Mouse (Mus musculus) lung, adult 2 months (tissue): ENCODE results near the gene Snd1. TPM values are rescaled to one million over a fixed set of nuclear protein-coding genes. Genes with fewer than 3 reads are reported as not detected.

Experiments used
- DNase-seq: peaks from one replicate; pipeline ENCODE4 v3.0.0; 2022
- H3K4me1 ChIP-seq: fragments of 200-500 bp; 2 replicates; pipeline ENCODE4 v1.6.1; 2011; ENCODE audit warnings: low read length; ENCODE audit not compliant: control insufficient read depth, insufficient read depth
- H3K4me3 ChIP-seq: fragments of 200-500 bp; replicated peaks from 2 replicates; pipeline ENCODE3; 2011; ENCODE audit warnings: low read depth, mild to moderate bottlenecking, control low read depth, low read length; ENCODE audit errors: extremely low read depth
- CTCF ChIP-seq: fragments of 200-500 bp; IDR thresholded peaks from 2 replicates; pipeline ENCODE4 v1.5.1; 2011; ENCODE audit warnings: mild to moderate bottlenecking, low read length, control low read depth; ENCODE audit not compliant: insufficient read depth
- POLR2A ChIP-seq: fragments of 200-500 bp; IDR thresholded peaks from 2 replicates; pipeline ENCODE4 v1.6.1; 2011; ENCODE audit warnings: low read depth, mild to moderate bottlenecking, control low read depth, low read length, borderline replicate concordance; ENCODE audit errors: extremely low read depth
- WGBS: fragments of 180-500 bp; shearing (Covaris S2); methylation state at CpG from one replicate; pipeline ENCODE4 v1.1.7; 2018; 5-methylcytosine and 5-hydroxymethylcytosine counted together
- polyA plus RNA-seq: library from polyadenylated mRNA; depleted of rRNA; stranded (reverse); fragments of >200 nt; gene quantifications from 2 replicates; pipeline ENCODE4 v1.2.3, GENCODE M21; 2012

The Snd1 gene
- polyA plus RNA-seq, 1 experiment = 88.3 TPM

- TF ChIP-seq POLR2A (no peak), CTCF (no peak)
- 66% methylated on average over 5 of the region's 5 CpGs for WGBS
- DNase-seq = no peak
- Histone ChIP-seq H3K4me1 (no peaks in the 10 kb centered on the region), H3K4me3 (no peak overlapping the region)
These were observed 421.9 kb downstream of the Snd1 start for GRCm38 (mm10) chr6:28896762-28897320.

GRCm38 (mm10) chr6:28897326-28898085, 422.6 kb downstream of the Snd1 start:
- no peak overlapping the region for H3K4me3 ChIP-seq
- TF ChIP-seq POLR2A (no peak), CTCF (no peak)
- no peak for DNase-seq
- WGBS = 52% methylated on average over 11 of the region's 11 CpGs
- H3K4me1 ChIP-seq = no peaks in the 10 kb centered on the region

- Histone ChIP-seq H3K4me3 (no peak overlapping the region), H3K4me1 (no peaks in the 10 kb centered on the region)
- 22% methylated on average over 10 of the region's 10 CpGs for WGBS
- peak; percentile 61 for DNase-seq
- TF ChIP-seq CTCF (peak; percentile 66), POLR2A (no peak)
These were observed 423.9 kb downstream of the Snd1 start for GRCm38 (mm10) chr6:28898836-28899235.

GRCm38 (mm10) chr6:28902573-28902972, 427.6 kb downstream of the Snd1 start:
- DNase-seq = no peak
- WGBS = 64% methylated on average over 2 of the region's 2 CpGs
- H3K4me1 ChIP-seq = no peaks in the 10 kb centered on the region
- no peak for TF ChIP-seq CTCF
- no peak for TF ChIP-seq POLR2A
- H3K4me3 ChIP-seq = no peak overlapping the region

- 64% methylated on average over 4 of the region's 4 CpGs for WGBS
- H3K4me1 ChIP-seq = no peaks in the 10 kb centered on the region
- TF ChIP-seq CTCF = 0 out of 2 replicates have a peak, but pooled peaks have one; percentile 7
- TF ChIP-seq POLR2A = no peak
- no peak for DNase-seq
- H3K4me3 ChIP-seq = no peak overlapping the region
These were observed 429.5 kb downstream of the Snd1 start for GRCm38 (mm10) chr6:28904417-28904816.

GRCm38 (mm10) chr6:28905301-28905700, 430.4 kb downstream of the Snd1 start:
- no peak overlapping the region for H3K4me3 ChIP-seq
- TF ChIP-seq POLR2A (no peak), CTCF (no peak)
- DNase-seq = no peak
- H3K4me1 ChIP-seq = no peaks in the 10 kb centered on the region
- WGBS = 59% methylated on average over 8 of the region's 8 CpGs

- no peak for DNase-seq
- TF ChIP-seq CTCF (no peak), POLR2A (no peak)
- WGBS = 54% methylated on average over 15 of the region's 15 CpGs
- H3K4me3 ChIP-seq = no peak overlapping the region
- H3K4me1 ChIP-seq = no peaks in the 10 kb centered on the region
These were observed 434.9 kb downstream of the Snd1 start for GRCm38 (mm10) chr6:28909866-28910265.

GRCm38 (mm10) chr6:28914981-28915380, 440.0 kb downstream of the Snd1 start:
- WGBS = 39% methylated on average over 1 of the region's 1 CpGs
- no peak overlapping the region for H3K4me3 ChIP-seq
- no peak for DNase-seq
- no peak for TF ChIP-seq CTCF
- TF ChIP-seq POLR2A = no peak
- H3K4me1 ChIP-seq = no peaks in the 10 kb centered on the region

GRCm38 (mm10) chr6:28916630-28917029, 441.7 kb downstream of the Snd1 start:
- TF ChIP-seq CTCF (no peak), POLR2A (no peak)
- no peak overlapping the region for H3K4me3 ChIP-seq
- H3K4me1 ChIP-seq = no peaks in the 10 kb centered on the region
- WGBS = 32% methylated on average over 8 of the region's 8 CpGs
- DNase-seq = no peak

- no peak overlapping the region for H3K4me3 ChIP-seq
- no peak for TF ChIP-seq CTCF
- no peak for TF ChIP-seq POLR2A
- no peaks in the 10 kb centered on the region for H3K4me1 ChIP-seq
- no peak for DNase-seq
- 66% methylated on average over 6 of the region's 6 CpGs for WGBS
These were observed 444.4 kb downstream of the Snd1 start for GRCm38 (mm10) chr6:28919346-28919745.

- no peak for DNase-seq
- H3K4me3 ChIP-seq = no peak overlapping the region
- TF ChIP-seq POLR2A = no peak
- no peak for TF ChIP-seq CTCF
- 85% methylated on average over 12 of the region's 12 CpGs for WGBS
- H3K4me1 ChIP-seq = no peaks in the 10 kb centered on the region
These were observed 447.4 kb downstream of the Snd1 start for GRCm38 (mm10) chr6:28922371-28922770.
